Mouse (Mus musculus) gastrocnemius, postnatal 10 days (tissue): Measurements from ENCODE around the gene Gm49333. TPM values are rescaled to one million over a fixed set of nuclear protein-coding genes. Genes with fewer than 3 reads are reported as not detected.

ENCODE experiments used
- DNase-seq: peaks from one replicate; pipeline ENCODE4 v3.0.0; 2021; ENCODE audit warnings: mixed read lengths
- long read RNA-seq, 2 experiments: library from polyadenylated mRNA; stranded (forward); transcript quantifications; one replicate each; pipeline ENCODE4 v2.0.0; 2021
- total RNA-seq, 2 experiments: library from RNA; stranded (reverse); gene quantifications; 2 replicates each; pipeline ENCODE4 v1.2.3; 2021

Gene Gm49333
- total RNA-seq = under 1 TPM; 0.09 to 0.42 TPM
- long read RNA-seq, experiment 1 = 0 reads
- long read RNA-seq, experiment 2 = 0 reads

DNA sequence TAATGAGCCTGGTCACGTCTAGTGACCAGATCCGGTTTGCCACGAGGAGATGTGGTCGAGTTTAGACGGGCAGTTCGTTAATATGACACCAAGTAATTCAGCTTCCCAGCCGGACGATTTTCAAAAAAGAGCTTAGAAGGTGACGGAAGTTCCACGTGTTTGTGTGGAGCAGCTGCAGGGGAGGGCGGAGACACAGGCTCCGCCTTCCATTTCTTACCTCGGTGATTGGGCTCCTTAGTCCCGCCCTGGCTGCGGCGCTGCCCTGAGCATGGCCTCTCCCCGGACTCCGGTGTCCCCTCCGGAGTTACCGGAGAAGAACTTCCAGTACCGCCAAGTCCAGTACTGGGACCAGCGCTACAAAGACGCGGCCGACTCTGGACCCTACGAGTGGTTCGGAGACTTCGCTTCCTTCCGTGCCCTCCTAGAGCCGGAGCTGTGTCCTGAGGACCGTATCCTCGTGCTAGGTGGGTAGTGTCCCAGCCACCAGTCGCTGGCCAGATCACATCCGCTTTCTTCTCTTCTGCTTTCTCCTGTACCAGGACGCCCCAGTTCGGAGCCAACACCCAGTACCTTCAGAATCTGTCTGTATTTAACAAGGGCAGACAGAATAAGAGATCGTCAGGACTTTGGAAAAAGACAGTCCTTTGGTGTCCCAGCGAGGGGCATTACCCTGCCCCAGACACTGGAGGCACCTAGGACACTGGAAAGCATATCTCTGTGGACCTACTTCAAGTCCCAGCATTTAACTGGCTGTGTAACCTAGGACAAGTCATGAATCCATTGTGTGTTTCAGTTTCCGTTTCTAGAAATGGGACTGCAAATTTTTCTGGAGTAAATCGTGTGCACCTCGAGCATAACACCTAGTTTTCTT lies at the start of gene Gm49333, which contains the start of the genes Eef1akmt4 and Alg3:
TSS of gene Gm49333 (plus strand) at position 254 of the 871 bp plus-strand sequence.
TSS of gene Eef1akmt4 (plus strand) at position 237 of the 871 bp plus-strand sequence.
TSS of gene Alg3 (minus strand) at position 379 of the 871 bp plus-strand sequence.
- DNase-seq = peak; percentile 78

DNA sequence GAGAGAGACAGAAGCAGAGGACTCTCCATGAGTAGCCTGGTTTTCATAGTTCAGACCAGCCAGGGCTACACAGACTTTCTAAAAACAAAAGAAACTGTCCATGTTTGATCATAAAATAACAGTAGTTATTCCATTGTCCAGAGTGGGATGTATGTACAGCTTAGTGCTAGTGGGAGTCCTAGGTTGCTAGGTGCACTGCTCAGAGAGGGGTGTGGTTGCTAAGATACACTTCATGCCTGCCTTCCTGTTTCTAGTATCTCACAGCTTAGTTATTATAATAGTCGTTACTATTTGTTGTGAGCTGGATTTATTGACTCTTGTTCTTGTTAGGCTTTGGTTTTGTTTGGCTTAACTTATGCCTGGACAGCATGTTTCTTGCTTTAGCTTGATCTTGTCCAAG lies 46.3 kb upstream of the Gm49333 start:
- DNase-seq = no peak

DNA sequence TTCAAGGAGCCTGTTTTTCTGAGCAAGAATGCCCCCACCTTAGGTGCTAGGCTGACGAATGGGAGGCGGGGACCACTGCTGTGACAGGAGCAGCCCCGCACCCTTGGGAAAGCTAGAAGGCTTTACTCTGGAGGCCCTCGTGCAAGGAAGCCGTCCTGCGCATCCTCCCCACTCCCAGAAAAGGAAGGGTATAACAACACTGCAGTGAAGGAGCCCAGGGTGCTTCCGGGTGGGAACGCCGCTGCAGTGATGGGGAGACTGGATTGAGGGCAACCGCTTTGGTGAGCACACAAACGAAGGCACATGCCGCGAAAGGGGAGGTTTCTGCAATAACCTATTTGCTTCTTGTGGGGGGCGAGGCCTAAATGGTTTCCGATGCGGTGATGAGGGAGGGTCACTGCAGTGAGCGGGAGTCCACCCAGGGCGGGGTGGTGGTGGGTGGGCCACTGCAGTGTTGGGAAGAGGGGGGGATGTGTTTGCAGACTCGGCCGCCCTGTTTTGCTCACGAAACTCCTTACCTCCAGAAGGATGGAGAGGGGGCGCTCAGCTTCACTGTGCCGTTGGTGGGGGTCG lies 22.0 kb upstream of the Gm49333 start, which contains the start of gene Vwa5b2:
TSS of gene Vwa5b2 (plus strand) at position 106 of the 573 bp plus-strand sequence.
- DNase-seq = no peak

DNA sequence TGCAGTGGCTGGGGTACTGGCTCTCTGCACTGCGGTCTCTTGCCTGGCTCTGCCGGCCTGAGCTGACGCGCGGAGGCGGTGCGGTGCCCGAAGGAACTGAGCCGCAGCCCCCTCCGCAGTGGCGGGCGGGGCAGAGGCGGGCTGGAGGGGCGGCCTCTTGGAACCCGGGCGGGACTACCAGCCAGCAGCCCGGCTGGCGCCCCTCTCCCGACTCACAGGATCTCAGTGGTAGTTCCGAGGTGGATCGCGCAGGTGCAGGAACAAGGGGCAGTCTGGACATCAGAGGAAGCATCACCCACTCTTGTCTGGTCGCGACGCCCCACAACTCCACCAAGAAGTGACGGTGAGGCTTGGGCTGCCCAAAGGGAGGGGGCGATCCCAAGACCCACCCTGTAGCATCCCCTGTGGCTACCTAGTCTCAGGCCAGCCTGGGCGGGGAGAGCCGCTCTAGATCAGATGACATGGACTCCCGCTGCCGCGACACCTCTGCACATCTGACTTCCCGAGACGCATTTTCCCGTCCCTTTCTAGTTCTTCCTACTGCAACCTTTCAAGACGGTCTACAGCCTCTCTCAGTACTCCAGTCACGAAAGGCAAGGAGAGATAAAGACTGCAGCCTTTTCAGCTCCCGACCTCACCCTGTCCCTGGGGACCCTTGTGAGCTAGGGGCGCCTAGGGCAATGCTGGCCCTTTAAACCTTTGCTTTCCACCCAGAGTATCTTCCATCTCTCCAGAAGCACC lies 21.3 kb upstream of the Gm49333 start:
- DNase-seq = peak; percentile 21

DNA sequence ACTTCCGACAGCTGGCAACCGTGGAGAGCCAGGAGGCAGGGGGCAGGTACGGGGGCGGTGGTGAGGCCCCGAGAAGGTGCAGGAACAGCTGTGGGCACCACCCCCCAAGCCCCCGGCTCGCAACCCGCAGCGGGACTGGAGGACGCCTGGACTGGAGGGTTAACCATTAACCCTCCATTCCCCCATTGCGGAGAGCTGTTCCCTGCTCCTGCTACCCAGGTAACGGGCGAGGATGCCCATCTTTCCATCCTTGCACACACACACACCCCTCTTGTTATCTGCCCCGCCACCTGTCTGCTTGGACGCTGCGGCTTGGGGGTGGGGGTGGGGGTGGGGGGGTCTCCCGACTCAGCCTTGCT lies 20.8 kb upstream of the Gm49333 start:
- DNase-seq = no peak

DNA sequence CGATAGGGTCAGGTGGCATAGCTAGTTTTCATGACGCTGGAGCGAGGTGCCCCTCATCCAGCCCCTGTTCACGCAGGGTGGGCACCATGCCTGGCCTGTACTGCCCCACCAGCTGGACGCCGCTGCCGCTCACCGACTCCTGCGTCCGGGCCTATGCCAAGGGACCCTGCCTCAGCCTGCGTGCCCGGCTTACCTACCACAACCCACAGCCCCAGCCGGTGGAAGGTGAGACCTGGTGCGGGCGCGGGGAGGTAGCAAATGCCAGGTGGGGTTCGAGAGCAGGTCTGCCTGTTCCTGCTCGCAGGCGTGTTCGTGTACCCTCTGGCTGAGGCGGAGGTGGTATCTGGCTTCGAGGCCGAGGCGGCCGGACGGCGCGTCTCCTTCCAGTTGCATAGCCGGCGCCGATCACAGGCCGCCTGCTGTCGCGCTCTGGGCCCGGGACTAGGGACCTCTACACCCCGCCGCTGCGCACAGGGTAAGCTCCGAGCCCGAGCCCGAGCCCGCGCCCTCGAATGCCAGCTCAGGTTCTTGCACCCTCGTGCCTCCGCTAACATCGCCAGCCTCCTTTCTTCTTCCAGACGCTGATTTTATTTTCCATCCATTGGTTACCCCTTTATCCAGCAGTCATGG lies 20.2 kb upstream of the Gm49333 start:
- peak; percentile 15 for DNase-seq

DNA sequence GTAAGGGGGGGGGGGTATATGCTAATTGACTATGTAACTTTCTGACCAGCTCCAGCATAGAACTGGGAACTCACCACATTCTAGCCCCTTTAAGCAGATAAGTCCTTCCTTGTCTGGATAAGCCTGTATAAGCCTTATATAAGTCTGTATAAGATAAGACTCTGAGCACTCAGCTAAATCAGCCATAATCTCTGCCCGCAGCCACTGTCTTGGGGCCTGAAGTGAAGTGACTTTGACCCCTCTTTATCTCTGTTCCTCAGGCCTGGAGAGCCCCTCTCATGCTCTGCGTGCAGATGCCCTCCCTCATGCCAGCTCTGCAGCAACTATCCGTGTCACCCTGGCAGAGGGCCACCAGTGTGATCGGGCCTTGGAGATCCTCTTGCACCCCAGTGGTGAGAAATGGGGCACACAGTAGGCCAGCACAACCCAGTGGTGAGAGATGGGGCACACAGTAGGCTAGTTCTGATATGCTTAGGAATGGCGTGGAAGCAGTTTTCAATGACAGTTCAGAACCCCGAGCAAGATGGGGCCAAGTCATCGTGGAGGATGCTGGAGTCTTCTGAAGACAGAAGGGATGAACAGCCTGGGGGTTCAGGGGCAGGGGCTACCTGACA lies 16.2 kb upstream of the Gm49333 start:
- no peak for DNase-seq

DNA sequence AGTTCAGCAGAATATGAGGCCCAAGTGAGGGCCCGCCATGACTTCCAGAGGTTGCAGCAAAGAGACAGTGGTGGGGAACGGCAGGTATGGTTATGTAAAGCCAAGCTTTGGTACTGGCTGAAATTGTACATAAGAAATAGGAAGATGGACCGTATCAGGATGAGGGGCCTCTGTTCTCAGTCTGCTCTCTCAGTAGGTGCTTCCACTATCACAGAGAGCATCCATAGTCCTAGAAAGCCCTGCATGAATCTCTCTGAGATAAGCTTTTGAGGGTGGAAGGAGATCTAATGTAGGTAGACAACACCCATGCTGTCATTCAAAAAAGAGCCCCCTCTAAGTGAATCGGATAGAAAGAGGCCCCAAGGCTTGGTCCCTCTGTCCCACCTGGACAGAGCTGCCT lies 15.7 kb upstream of the Gm49333 start:
- no peak for DNase-seq

DNA sequence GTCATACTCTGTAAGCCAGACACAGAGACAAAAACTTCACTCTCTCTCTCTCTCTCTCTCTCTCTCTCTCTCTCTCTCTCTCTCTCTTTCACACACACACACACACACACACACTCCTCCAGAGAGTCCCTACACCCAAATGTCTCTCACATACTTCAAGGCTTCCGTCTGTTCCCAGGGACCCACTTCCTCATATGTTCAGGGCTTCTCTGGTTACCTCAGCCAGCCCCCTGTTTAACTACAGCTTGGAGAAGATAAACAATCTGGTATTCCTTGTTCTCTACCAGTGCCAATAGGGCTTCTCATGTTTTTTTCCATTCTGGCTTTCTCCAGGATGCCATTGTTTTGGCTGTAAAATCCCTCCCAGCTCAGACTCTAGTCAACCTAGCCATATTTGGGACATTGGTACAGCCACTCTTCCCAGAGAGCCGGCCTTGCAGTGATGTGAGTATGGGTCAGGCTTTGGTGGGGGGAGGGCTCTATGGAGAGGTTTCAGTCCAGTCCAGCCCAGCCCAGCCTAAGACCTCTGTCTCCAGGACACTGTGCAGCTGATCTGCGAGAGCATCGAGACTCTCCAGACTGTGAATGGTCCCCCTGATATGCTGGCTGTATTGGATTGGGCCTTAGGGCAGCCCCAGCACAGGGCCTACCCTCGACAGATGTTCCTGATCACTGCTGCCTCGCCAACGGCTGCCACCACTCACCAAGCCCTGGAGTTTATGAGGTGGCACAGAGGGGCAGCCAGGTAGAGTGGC lies 14.5 kb upstream of the Gm49333 start:
- no peak for DNase-seq

DNA sequence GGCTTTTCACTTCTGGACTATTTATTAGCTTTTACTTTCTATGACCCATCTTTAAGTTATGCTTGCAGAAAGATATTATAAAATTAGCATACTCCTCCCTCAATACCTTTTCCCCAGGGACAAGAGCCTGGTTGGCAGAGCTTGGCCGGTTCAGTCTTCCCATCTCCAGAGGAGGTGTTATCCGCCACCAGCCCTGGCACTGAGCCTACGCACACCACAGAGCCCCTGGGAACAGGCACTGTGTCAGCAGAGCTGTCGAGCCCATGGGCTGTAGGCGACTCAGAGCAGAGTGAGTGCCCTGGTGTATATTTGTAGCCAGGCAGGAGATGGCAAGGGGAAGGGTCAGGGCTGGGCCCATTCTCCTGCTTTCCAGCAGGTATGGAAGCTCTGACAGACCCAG lies 10.9 kb upstream of the Gm49333 start:
- no peak for DNase-seq

DNA sequence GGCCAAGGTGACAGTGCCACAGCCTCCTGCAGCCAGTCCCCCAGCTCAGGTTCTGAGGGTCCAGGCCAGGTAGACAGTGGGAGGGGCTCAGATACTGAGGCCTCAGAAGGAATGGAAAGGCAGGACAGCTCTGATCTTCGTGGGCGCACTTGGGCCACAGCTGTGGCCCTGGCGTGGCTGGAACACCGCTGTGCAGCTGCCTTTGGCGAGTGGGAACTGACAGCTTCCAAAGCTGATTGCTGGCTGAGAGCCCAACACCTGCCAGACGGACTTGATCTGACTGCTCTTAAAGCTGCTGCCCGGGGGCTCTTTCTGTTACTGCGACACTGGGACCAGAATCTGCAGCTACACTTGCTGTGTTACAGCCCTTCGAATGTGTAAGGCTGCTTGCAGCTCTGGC lies 6.7 kb upstream of the Gm49333 start:
- peak; percentile 44 for DNase-seq

DNA sequence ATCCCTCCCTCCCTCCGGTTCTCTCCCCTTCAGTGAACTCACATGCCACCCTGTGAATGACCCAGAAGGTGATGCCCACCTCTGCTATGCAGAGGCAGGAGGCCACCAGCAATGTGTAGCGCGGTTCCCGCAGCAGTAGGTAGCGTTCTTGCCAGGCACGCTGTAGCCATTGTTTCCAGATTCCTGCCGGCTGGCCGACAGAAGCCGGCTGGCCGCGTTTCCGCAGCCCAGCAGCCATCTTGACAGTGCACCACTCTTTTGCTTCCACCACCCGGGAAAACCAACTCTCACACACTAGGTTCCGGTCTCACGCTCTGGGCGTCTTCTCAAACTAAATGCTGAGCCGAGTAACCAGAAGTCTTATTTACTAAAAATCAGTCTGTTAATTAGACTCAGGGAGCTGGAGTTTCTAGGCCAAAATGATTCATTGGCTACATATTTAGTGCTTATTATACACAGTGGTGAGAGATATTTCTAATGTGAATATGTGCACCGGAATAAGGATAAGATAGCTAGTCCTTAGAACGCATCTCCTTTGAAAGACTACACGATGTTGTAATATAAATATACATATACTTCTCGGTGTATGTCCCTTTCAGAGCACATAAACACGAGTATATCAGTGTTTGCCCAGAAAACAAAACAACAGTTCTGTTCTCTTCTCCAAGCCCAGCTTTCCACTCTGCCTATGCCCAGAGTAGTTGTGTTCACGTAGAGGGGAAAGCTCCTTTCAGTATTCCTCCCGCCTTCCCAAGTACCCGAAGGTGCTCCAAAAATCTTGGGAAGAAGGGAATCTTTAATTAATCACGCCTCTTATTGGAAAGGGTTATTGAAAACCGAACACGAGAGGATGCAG lies 681 bp upstream of the Gm49333 start:
- peak; percentile 69 for DNase-seq

DNA sequence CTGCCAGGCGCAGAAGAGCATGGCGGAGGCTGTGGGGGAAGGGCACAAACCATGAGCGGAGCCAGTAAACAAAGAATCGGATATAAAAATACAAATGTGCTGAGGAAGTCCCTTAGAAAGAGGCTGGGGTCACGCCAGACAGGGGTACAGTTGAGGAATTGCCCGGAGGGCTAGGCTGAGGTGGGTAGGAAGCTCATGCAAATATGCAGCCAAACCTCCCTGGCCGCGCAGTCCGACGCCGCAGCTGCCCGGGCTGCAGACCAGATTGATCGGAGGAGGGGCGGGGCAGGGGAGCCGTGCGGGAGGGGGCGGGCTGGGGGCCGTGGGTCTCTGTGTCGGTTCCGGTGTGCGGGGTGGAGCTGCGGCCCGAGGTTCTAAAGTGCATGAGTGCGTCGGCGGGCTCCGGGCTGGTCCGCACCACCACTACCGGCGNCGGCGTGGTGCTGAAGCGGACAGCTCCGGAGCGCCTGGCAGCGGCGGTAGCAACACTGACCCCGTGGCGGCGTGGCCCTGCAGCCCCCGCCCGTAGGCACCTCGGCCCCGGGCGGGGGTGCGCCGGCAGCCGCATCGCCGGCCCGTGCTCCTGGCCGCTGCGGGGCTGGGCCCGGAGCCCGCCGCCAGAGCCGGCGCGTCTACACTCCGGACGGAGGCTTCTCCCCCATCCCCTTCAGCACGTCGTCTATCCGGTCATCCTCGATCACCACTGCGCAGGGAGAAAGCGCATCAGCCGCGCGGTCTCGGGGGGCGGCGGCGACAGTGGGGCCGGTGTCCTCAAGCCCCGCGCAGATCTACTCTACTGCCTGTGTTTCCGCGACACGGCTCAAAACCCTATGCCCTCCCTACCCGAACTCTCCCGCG lies 8.4 kb downstream of the Gm49333 start:
- peak; percentile 47 for DNase-seq

DNA sequence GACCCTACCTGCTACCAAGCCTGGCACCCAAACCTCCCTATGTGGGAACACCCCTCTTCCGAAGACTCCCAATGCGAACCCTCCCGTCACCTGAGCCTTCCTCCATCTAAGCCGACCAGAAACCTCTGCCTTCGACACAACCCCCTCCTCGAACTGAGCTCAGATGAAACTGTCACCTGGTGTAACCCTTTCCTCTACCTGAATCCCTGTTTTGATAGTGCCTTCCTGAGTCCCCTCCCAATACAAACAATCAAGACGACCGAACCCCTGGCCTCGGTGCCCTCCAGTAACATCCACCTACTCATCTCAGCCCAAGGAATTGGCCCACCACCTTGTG lies 9.0 kb downstream of the Gm49333 start:
- no peak for DNase-seq

DNA sequence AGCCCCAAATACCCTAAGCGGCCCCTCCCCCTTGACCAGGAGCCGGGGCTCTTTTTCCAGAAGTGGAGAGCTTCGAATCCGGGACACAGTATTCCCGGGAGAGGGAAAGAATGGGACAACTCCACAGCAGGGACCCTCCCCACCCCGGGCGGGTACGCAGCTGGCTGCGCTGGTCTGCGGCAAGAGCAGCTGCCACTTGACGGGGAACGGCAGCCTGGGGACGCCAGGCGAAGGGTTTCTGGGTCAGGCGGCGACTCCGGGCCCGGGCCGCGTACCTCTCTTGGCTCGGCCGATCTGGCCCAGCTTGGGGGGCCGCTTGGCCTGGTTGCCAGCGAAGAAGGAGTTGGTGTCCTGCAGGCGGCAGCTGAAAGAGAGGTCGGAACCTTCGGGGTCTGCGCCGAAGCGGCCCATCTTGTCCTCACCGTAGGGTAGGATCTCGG lies 9.4 kb downstream of the Gm49333 start:
- peak; percentile 36 for DNase-seq

DNA sequence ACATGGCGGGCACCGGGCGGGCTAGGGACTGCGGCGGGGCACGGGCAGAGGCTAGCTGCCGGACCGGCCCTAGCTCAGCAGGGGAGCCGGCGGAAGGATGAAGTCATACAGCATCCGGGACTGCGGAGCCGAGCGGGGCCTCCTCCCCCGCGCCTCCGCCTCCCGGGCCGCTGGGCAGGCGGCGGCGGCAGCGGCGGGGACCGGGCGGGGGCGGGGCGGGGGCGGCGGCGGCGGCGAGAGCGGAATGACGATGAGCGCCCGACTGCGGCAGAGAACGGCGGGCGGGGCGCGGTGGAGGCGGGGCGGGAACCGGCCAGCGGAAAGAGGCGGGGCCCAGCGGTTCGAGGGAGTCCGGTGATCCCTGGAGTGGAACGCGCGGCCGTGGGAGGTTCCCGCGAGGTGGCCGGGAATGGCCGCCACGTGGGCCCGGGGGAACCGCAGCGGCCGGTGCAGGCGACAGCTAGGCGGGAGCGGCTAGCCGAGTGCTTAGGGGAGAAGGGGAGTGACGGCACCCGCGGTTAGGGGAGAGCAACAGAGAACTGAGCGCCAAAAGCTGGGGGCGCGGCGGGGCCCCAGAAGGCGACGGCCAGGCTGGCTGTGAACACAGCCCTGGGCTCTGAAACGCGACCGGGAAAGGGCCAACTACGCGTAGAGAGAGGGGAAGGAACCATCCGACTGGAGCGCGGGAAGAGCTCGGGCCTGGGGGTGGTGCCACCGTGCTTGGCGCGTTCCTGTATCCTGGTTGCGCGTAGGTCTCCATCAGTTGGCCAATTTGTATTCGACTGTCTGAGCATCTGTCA lies 10.0 kb downstream of the Gm49333 start, which contains the start of gene Camk2n2:
TSS of gene Camk2n2 (minus strand) at position 97 of the 800 bp plus-strand sequence.
- DNase-seq = peak; percentile 59

DNA sequence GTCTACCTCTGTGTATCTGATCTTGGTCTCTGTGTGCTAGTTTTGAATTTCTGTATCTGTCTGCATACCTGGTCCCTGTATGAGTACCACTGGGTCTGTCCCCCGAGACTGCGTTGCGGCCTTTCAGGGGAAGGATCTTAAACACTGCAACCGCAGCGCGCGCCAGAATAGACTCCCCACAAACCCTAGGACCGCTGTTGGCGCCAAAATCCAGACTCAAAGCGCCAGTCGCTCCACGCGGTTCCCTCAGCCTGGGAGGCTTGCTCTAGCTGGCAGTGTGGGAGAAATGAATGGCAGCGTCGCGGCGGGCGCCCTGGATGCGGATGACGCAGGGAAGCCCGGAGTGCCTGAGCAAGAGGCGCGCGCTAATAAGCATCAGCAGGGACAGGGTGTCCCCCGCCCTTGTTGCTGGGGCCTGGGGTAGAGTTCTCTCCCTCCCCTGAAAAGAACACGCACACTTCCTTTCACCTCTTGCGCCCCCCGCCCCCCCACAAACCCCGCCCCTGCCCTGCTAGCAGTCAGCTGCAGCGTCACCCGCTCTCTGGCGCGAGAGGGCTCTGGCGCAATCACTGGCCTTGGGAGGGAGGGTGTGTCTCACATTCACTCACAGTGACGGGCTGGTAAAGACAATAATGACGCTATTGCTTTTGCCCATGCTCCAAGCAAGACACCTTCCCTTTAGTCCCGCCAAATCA lies 10.7 kb downstream of the Gm49333 start:
- peak; percentile 17 for DNase-seq

DNA sequence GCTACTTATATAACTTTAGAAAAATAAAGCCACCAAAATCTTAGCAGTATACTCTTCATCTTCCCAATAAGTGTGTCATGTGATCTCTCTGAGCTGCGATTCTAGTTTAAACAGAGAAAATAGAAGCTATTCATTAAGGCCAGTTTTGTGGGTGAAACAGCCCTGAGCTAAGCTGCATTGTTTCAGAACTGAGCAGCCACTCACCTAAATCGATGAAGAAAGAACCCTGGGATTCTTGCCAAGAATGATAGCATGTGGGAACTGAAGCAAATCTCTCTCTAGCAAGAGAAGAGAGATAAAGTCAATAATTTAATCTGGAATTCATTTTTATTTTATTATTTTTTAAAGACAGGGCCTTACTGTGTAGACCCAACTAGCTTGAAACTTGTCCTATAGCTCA lies 11.8 kb downstream of the Gm49333 start:
- no peak for DNase-seq
